ENCODE assay signal across 26 mouse cellular contexts in the genomic region with DNA sequence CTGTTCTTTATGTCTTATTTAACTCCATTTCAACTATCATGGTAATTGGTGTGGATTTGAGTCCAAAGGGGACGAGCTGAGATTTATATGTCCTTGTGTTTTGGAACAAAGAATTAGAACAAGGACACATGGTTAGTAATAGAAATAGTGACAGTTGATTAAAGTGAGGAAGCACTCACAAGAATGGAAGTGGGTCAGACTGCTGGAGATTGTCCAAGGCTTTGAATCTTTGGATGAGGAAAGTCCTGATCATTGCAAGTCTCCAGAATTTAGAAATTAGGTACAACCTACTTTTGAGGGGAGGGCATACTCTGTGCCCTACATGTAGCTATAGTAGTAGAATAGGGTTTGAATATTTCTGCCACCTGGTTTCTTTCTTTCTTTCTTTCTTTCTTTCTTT.
DNase-seq lines count a peak whose midpoint lies in the region; ATAC-seq lines count a peak whose summit lies in the region.
"Had no signal": no experiment of that assay in that cellular context is flagged by ENCODE, and none has a peak within 500 bp of the region (broad histone marks: within the 10 kb centered on the region; RNA-seq: fewer than 3 reads in every experiment).

No protein-coding gene starts in this region.

- H3K9me3 ChIP-seq in intestine, embryonic 15.5 days = no peaks in the 10 kb centered on the region
- H3K9me3 ChIP-seq: embryonic facial prominence, embryonic 13.5 days; forebrain, embryonic 10.5 days; forebrain, embryonic 15.5 days; heart, embryonic 12.5 days; midbrain, embryonic 12.5 days; neural tube, embryonic 12.5 days had no signal

- 74% methylated on average over 1 of the region's 1 CpGs for WGBS in intestine, embryonic 15.5 days

- DNase-seq in cerebellum, adult 18-20 months = peak; percentile 18
- DNase-seq in cerebellum, postnatal 36 days = no peak
- peak; percentile 2 for DNase-seq in lung, postnatal 10 days
- DNase-seq in lung, postnatal 25 days (ENCODE audit: low spot score) = no peak
- peak; percentile 23 for DNase-seq in cerebellum, adult 9-11 months
- DNase-seq: B cell, adult 2 months; heart, adult 2 months; heart, postnatal 4 days; kidney, adult 11 months; kidney, postnatal 14 days; layer of hippocampus, adult 9-11 months; liver; lung, adult 2 months; lung, postnatal 36 days; right cerebral cortex, postnatal 4 days had no signal

- H3K36me3 ChIP-seq in intestine, embryonic 15.5 days = no peaks in the 10 kb centered on the region
- H3K36me3 ChIP-seq: embryonic facial prominence, embryonic 13.5 days; forebrain, embryonic 10.5 days; forebrain, embryonic 15.5 days; heart, embryonic 12.5 days; midbrain, embryonic 12.5 days; neural tube, embryonic 12.5 days had no signal

- no peak overlapping the region for H3K9ac ChIP-seq in intestine, embryonic 15.5 days
- H3K9ac ChIP-seq: embryonic facial prominence, embryonic 13.5 days; forebrain, embryonic 15.5 days; heart, embryonic 12.5 days; hindbrain, embryonic 14.5 days; liver, embryonic 14.5 days; midbrain, embryonic 12.5 days; neural tube, embryonic 12.5 days had no signal

- H3K27ac ChIP-seq in intestine, embryonic 15.5 days = no peak overlapping the region
- H3K27ac ChIP-seq: embryonic facial prominence, embryonic 13.5 days; forebrain, embryonic 10.5 days; forebrain, embryonic 15.5 days; heart, adult 2 months; hindbrain, embryonic 14.5 days; liver, embryonic 14.5 days; midbrain, embryonic 12.5 days; neural tube, embryonic 12.5 days had no signal

- H3K27me3 ChIP-seq in intestine, embryonic 15.5 days (replicated peaks) = no peaks in the 10 kb centered on the region
- H3K27me3 ChIP-seq: embryonic facial prominence, embryonic 13.5 days; forebrain, embryonic 15.5 days; heart, embryonic 12.5 days; megakaryocyte, embryonic 14.5 days; midbrain, embryonic 12.5 days; neural tube, embryonic 12.5 days had no signal

- ATAC-seq in intestine, embryonic 15.5 days = no peak
- ATAC-seq: forebrain, embryonic 15.5 days had no signal

- H3K4me3 ChIP-seq in intestine, embryonic 15.5 days (replicated peaks) = no peak overlapping the region
- H3K4me3 ChIP-seq: embryonic facial prominence, embryonic 13.5 days; forebrain, embryonic 10.5 days; forebrain, embryonic 15.5 days; heart, adult 2 months; heart, embryonic 12.5 days; megakaryocyte, embryonic 14.5 days; midbrain, embryonic 12.5 days; myocyte; neural tube, embryonic 12.5 days had no signal

- no peak overlapping the region for H3K4me2 ChIP-seq in intestine, embryonic 15.5 days (replicated peaks)
- H3K4me2 ChIP-seq: embryonic facial prominence, embryonic 13.5 days; forebrain, embryonic 15.5 days; heart, embryonic 12.5 days; hindbrain, embryonic 14.5 days; midbrain, embryonic 12.5 days; neural tube, embryonic 12.5 days had no signal

- H3K4me1 ChIP-seq in intestine, embryonic 15.5 days (replicated peaks) = no peaks in the 10 kb centered on the region
- H3K4me1 ChIP-seq: embryonic facial prominence, embryonic 13.5 days; forebrain, embryonic 10.5 days; forebrain, embryonic 15.5 days; heart, embryonic 12.5 days; megakaryocyte, embryonic 14.5 days; midbrain, embryonic 12.5 days; neural tube, embryonic 12.5 days had no signal

Comparison
In these comparisons a context has a peak if more than half of its experiments do, and no peak if none do; other contexts are left out.
1. DNase-seq: peak in cerebellum, adult 18-20 months (2 of 2), lung, postnatal 10 days (single experiment) and cerebellum, adult 9-11 months (single experiment); none in cerebellum, postnatal 36 days (0 of 2) and lung, postnatal 25 days (single experiment).